Mouse (Mus musculus) ES-Bruce4 (cell line): ENCODE measurements around the gene Htr2a.

Experiments
- CTCF ChIP-seq: IDR thresholded peaks from one replicate; pipeline ENCODE4 v1.8.1; 2011; ENCODE audit warnings: low read depth, low read length
- EP300 ChIP-seq: IDR thresholded peaks from 2 replicates; pipeline ENCODE4 v1.6.1; 2011; ENCODE audit warnings: low read depth, low read length; ENCODE audit not compliant: insufficient read depth
- POLR2A ChIP-seq: IDR thresholded peaks from one replicate; pipeline ENCODE4 v1.8.1; 2011; ENCODE audit warnings: low read length; ENCODE audit not compliant: insufficient read depth

GRCm38 (mm10) chr14:74651678-74652077 is 11.0 kb downstream of the Htr2a start:
- TF ChIP-seq CTCF (no peak), POLR2A (no peak), EP300 (no peak)
